Mouse (Mus musculus) adrenal gland, postnatal 25 days (tissue): Measurements from ENCODE around the gene Lsm12. TPM values are rescaled to one million over a fixed set of nuclear protein-coding genes. Genes with fewer than 3 reads are reported as not detected.

Source experiments
- DNase-seq: peaks from one replicate; pipeline ENCODE4 v3.0.0; 2021; ENCODE audit warnings: mixed read lengths
- long read RNA-seq: library from polyadenylated mRNA; stranded (forward); transcript quantifications from one replicate; pipeline ENCODE4 v2.0.0, GENCODE M21; 2021
- total RNA-seq: library from RNA; stranded (reverse); gene quantifications from 2 replicates; pipeline ENCODE4 v1.2.3, GENCODE M21; 2021

The Lsm12 gene
- total RNA-seq = 72.6 and 92.6 TPM in 2 replicates
- long read RNA-seq, transcript Lsm12-201 (5 exons, 2,256 nt) = major isoform, 20 of 22 reads
- long read RNA-seq, partial matches to known transcripts = 1 of 22 reads
- long read RNA-seq, other reads (novel, unspliced or antisense) = 1 of 22 reads

GRCm38 (mm10) chr11:102184646-102185495 is at the start of gene Lsm12:
Gene Lsm12, minus strand, starts transcription at chr11:102185296.
- DNase-seq = peak; percentile 99

- peak; percentile 96 for DNase-seq
Measured at GRCm38 (mm10) chr11:102230006-102230741, 45.1 kb upstream of the Lsm12 start, which contains the start of gene Hdac5. Gene Hdac5, minus strand, starts transcription at chr11:102230166.

- DNase-seq = peak; percentile 25
Measured at GRCm38 (mm10) chr11:102229331-102229953, 44.3 kb upstream of the Lsm12 start.

- no peak for DNase-seq
Measured at GRCm38 (mm10) chr11:102228646-102229268, 43.7 kb upstream of the Lsm12 start.

- DNase-seq = no peak
Measured at GRCm38 (mm10) chr11:102228191-102228545, 43.1 kb upstream of the Lsm12 start.

- DNase-seq = no peak
Measured at GRCm38 (mm10) chr11:102227270-102228190, 42.4 kb upstream of the Lsm12 start.

- no peak for DNase-seq
Measured at GRCm38 (mm10) chr11:102226067-102226978, 41.2 kb upstream of the Lsm12 start.

DNA sequence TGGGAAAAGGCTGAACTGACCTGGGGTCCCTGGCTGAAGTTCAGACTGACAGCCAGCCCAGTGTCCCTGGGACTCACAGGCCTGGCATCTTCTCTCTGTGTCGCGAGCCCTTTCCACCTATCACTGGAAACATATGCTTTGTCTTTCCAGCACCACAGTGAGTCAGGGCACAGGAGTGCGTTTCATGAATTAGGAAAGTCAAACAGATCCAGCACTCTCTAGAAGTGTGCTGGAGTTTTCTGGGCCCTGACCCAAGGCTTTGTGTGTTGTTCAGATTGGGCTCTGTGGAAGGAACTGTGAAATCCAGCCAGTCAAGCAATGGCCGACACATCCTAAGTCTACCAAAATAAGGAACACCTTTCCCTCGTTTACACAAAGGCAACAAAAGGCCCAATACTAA is 40.1 kb upstream of the Lsm12 start:
- no peak for DNase-seq

GRCm38 (mm10) chr11:102224686-102225085 is 39.6 kb upstream of the Lsm12 start:
- peak; percentile 77 for DNase-seq

DNA sequence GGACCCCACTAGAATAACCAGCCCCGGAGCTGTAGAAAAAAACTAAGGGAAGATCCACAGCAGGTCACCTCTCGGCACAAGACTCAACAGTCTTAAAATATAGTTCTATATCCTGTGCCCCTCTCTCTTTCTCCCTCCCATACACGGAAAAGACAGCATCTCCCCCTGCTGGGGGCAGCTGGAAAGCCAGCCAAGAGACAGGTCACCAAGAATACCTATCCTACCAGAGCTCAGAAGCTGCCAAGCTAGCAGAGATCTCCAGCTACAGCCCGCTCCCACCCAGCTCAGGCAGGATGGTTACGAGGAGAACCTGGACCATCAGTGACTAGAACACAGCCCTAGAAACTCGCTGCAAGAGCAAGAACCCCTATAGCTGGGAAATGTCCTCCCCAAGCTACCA is 38.1 kb upstream of the Lsm12 start:
- DNase-seq = peak; percentile 44

DNA sequence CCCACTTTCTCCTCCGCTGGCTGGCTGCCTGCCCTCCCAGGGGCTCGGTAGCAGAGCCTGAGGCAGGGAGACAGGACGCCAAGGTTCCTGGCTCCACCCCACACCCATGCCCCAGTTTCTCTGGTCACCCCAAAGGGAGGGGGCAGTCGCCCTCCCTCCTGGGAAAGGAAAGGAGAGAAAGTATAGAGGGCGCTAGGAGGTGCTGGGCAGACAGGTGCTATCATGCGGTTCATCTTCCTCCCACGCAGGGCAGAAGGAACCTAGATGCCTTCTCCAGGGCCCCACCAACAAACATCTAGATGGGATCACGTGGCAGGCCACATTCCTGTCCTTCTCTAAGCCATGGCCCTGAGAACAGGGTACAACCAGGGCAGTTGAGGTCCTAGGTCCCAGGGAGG is 36.9 kb upstream of the Lsm12 start:
- DNase-seq = no peak

DNA sequence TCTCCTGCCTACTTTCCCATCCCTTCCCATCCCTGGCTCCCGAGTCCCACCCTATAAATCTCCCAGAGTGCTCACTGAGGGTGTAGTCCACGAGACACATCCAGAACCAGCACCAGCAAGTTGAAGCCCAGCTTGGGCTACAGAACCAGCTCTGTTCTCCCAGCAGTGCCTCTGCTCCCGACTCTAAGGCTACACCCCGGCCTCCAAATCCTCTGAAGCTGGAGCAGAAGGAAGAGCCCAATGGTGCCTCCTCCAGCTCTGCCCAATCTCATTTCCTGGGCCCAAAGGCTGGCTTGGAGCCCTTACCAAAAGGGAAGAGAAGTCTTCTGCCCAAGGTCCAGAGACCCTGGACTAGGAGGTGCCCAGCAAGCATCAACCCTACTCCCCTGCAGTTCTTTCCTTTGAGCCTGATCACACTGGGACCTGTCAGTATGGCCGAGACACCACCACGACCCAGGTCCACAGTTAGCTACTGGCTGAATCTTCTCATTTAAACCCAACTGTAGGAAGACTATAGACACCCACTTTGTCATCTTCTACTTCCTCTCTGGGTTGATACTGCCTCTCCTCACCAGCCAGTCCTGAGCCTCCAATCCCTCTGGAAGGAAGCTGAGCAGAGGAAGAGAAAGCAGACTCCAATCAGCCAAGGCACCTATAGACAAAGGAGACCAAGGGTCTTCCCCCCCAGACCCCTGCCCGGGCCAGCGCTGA is 36.3 kb upstream of the Lsm12 start:
- DNase-seq = no peak

DNA sequence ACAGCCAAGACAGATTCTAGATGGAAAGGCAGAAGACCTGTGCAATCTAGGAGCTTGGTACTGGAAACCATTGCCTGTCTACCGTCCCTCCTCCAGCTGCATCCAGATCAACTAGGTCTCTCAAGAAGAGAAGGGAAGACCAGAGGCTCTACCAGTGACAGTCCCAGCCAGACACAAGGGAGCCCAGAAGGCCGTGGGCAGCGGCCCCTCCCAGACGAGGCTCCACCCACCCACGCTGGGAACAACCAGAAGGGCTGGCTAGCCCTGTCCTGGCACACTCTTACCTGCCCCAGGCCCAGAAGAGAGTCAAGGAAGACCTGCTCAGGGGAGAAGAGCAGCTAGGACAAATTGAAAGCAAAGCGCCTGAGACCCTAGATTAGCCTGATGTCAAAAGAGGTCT is 35.4 kb upstream of the Lsm12 start:
- no peak for DNase-seq

DNA sequence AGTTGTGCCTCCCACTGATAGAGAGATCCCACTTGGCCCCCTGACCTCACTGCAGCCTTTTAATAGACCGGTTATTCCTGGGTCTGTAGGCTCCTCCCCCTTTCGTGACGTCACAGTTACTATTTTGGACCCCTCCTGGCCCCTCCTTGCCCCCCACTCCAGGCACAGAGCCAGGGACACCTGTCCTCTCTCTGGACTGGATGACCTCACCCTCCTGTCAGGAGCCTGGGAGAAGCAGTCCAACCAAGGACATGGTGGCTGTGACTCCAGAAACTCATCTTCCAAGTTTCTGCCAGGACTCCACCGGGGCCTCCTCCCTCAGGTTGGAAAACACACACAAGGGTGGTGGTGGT is 34.9 kb upstream of the Lsm12 start:
- DNase-seq = peak; percentile 66

- DNase-seq = no peak
Measured at GRCm38 (mm10) chr11:102219247-102219993, 34.3 kb upstream of the Lsm12 start.

DNA sequence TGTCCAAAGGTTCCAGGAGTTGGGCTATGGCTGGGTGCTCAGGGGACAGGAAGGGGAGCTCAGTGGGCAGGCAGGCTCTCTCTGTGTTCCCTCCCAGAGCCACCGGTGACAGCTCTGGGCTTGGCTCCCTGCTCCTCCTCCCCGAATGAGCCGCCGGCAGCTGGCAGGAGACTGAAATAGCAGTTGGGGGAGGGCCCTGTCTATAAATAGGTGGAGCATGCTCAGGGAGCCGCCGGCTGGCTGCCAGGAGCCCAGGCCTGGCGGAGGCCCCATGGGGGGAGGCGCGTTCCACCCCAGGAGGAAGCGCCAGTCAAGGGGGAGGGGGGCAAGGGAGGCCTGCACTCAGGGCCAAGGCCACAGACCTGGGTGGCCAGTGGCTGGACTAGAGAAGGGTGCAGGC is 33.7 kb upstream of the Lsm12 start:
- DNase-seq = peak; percentile 96

DNA sequence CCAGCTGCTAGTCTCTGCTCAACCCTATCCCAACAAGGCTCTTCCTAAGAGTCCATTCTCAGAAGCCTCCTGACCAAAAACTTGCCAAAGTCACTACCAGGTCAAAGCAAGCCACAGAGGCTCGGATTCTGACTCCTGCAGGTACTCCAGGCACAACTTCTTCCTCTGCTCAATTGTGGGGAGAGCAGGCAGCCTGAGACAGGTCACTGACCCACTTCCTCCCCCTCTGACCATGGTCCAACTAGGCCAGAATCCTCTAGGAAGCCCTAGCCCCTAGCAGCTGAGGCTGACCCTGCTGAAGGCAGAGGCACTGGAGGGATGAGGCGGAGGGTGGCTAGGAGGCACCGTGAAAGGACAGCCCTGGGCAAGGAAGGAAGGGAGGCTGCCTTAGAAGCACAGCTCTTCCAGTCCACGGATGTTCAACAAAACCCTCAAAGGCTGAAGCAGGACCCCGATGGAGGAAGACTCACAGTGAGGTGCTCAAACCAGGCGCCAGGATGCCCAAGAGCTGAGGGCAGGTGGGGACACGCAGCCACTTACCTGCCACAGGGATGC is 32.9 kb upstream of the Lsm12 start:
- DNase-seq = no peak

DNA sequence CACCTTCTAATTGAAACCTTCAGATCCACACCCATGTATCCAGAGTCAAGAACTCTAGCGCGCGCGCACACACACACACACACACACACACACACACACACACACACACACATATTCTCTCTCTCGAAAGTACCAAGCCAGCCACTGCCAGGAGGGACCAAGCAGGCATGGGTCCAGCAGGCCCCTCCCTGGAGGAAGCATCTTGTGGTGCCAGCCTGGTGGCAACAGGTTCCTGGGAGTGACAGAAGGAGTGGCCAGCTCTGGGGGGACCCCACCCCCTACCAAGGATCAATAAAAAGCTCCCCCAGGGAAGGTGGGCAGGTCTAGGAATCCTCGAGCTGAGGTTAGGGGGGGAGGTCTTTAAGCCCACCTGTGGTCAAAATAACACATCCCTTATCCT is 32.3 kb upstream of the Lsm12 start:
- no peak for DNase-seq

GRCm38 (mm10) chr11:102216886-102217240 is 31.8 kb upstream of the Lsm12 start:
- no peak for DNase-seq
